Mouse (Mus musculus): Measurements from ENCODE around the gene Xrcc5.

GRCm38 (mm10) chr1:72334807-72335206, 27.6 kb downstream of the Xrcc5 start:
- TF ChIP-seq CTCF (IDR thresholded peaks at IDR 0.05; ENCODE audit: borderline replicate concordance, insufficient read depth, low read length): no peak
- no peak for TF ChIP-seq POLR2A (IDR thresholded peaks at IDR 0.05; ENCODE audit: low read depth, low read length)
